Mouse (Mus musculus): ENCODE results near the gene Slc44a4.
A peak's percentile ranks its signal among the peaks of the same experiment; 100 is the strongest.
"Not testable (repeated sequence)": the region's sequence is repeated elsewhere in the genome, so short reads cannot be mapped to it uniquely, and the experiment has no call there.

The Slc44a4 gene

DNA sequence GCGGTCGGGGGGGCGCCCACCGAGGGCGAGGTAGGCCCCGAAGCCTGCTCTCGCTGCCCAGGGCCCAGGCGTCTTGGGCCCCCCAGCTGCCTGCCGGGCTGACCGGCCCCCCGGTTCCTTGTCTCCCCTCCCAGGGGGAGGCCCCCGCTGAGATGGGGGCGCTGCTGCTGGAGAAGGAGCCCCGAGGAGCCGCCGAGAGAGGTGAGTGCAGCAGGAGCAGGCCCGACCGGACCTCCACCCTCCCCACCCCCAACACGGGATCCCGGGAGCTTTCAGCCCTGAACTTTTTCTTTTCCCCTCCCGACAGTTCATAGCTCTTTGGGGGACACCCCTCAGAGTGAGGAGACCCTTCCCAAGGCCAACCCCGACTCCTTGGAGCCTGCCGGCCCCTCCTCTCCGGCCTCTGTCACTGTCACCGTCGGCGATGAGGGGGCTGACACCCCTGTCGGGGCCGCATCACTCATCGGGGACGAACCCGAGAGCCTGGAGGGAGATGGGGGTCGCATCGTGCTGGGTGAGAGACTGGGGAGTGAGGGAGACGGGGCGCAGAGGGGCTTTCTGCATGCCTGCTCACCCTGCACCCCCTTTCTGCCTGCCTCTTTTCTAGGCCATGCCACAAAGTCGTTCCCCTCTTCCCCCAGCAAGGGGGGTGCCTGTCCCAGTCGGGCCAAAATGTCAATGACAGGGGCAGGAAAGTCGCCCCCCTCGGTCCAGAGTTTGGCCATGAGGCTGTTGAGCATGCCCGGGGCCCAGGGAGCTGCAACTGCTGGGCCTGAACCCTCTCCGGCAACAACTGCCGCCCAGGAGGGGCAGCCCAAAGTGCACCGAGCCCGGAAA, 15.0 kb upstream of the Slc44a4 start:
- peak; percentile 41 to 55 for DNase-seq

DNA sequence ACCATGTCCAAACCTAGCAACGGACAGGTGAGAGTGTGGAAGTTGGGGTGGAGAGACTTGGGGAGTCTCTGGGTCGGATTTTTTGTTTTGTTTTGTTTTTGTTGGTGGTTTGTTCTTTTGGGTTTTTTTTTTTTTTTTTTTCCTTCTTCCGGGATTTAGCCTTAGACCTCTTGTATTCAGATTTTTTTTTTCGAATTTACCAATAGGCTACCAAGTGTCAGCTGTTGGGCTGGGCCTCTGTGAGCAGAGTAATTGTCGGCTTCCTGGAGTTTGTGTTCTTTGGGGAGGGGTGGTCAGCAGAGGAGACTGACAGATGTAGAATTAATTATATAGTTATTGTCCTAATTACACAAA, 14.4 kb upstream of the Slc44a4 start:
- no peak for DNase-seq

DNA sequence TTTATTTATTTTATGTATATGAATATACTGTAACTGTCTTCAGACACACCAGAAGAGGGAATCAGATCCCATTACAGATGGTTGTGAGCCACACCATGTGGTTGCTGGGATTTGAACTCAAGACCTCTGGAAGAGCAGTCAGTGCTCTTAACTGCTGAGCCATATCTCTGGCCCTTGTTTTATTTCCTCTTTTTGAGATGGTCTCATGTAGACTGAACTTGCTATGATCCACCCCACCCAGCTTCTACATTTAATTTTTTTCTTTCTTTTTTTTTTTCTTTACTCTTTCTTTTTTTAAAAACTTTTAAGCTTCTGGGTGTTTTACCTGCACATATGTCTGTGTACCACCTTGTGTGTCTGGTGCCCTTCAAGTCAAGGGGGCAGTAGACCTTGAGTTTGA, 13.4 kb upstream of the Slc44a4 start:
- not testable (repeated sequence) for DNase-seq

DNA sequence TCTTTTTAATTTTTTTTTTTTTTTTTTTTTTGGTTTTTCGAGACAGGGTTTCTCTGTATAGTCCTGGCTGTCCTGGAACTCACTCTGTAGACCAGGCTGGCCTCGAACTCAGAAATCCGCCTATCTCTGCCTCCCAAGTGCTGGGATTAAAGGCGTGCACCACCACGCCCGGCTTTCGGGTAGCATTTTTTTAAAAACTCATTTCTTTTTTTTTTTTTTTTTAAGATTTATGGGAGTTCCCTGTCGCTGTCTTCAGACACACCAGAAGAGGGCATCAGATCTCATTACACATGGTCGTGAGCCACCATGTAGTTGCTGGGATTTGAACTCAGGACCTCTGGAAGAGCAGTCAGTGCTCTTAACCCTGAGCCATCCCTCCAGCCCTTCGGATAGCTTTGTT, 12.3 kb upstream of the Slc44a4 start:
- not testable (repeated sequence) for DNase-seq

DNA sequence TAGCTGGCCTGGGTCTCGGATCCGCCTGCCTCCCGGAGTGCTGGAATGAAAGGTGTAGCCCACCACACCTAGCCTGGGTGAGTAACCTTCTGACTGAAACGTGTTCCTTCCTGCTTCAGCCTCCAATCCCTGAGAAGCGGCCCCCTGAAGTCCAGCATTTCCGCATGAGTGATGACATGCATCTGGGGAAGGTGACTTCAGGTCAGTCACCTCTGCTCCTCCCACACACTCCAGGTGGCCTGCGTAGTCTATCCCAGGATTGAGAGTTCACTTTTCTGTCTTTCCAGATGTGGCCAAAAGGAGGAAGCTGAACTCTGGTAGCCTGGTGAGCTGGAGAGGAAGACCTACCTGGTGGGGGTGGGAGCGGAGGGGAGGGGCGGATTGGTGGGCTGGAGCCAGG, 11.4 kb upstream of the Slc44a4 start:
- DNase-seq: no peak

DNA sequence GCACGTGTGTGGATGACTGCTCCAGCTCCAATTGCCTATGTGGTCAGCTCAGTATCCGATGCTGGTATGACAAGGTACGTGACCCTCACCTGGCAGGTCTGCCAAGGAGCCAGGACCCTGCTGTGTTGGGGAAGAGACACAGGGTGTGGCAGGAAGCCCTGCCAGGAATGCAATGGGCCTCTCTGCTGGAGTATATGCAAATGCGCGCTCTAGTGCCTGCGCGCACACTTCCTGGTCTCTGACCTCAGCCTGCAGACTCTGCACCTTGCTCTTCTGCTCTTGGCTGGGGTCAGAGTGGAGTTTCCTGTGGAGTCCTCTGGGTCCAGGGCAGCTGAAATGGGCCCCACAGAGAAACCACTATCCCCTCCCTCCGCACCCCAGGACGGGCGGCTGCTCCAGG, 3.3 kb upstream of the Slc44a4 start:
- no peak for DNase-seq

DNA sequence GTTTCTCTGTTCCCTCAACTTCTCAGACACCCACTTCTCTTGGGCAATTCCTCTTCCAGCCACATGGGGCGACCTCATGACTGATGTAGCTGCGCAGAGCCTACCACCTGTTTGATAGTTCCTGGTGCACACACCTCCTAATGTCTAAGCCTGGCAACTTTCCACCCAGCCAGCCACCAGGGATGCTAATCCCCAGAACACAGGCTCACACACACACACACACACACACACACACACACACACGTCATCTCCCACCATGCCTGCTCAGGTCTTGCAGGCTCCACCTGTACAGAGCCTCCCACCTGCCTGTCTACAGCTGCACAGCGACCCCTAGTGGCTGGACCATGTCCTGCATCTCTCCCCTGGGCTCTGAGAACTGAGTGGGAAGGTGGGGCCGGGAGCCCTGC, 2.3 kb upstream of the Slc44a4 start:
- DNase-seq: peak; percentile 72 to 89

DNA sequence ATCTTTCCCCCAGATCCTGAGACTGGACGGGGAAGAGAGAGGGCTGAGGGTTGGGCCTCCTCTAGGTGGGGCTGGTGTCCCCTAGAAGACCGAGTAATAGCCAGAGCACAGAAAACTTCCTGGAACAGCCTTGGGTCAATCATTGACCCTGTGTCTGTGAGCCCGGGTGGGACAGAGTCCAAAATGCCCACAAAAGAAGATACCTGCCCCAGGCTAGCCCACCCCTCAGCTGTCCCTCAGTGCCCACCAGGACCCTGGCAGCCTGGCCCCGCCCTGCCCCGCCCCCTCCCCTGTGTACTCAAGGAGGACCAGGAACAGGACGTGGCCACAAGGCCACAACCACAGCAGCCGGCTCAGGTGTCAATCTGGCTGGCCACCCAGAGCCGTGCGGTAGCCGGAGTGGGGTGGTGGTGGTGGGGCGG, 1.2 kb downstream of the Slc44a4 start:
- DNase-seq: no peak

DNA sequence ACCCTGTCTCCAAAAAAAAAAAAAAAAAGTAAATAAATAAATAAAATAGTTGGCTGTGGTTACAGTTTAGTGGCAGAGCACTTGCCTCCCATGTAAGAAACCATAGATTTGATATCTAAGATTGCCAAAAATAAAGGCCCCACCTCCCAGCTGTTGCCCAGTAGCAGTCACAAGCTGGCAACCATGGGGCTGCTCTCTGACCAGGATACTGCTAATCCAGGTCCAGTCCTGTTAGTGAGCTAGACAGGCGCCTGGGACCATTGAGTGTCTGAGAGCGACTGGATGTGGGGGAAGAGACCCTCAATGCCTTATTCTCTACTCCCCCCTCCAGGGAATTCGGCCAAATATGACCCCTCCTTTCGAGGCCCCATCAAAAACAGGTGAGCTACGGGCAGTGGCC, 2.0 kb downstream of the Slc44a4 start:
- no peak for DNase-seq

DNA sequence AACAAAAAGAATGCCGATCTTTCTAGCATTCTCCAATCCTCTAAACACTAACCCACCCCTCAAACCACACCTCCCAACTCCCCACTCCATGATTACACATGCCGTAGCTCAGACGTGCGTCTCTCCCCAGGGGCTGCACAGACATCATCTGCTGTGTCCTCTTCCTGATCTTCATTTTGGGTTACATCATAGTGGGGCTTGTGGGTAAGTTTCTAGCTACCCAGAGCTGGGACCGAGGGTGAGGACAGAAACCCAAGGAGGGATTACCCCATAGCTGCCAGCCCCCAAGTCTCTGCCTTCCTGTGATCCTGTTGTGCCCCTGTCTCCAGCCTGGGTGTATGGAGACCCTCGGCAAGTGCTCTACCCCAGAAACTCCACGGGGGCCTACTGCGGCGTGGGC, 2.9 kb downstream of the Slc44a4 start:
- DNase-seq: no peak

DNA sequence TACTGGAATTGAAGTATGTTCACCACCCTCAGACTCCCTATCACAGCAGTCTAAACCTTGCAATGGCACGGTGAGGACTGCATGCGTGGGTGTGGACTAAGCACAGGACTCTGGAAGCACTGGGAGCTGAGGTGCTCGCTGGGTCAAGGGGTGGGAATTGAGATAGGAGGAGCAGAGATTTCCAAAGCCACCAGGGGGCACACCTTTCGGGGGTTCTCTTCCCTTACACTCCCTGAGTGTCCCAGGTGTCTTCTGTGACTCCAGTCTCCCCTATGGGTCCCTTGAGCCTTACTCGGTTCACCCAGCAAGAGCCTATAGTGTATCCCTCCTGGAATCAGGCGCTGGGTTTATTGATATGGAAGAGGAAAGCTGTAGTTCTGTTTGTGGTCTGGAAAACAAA, 8.7 kb downstream of the Slc44a4 start:
- no peak for DNase-seq

DNA sequence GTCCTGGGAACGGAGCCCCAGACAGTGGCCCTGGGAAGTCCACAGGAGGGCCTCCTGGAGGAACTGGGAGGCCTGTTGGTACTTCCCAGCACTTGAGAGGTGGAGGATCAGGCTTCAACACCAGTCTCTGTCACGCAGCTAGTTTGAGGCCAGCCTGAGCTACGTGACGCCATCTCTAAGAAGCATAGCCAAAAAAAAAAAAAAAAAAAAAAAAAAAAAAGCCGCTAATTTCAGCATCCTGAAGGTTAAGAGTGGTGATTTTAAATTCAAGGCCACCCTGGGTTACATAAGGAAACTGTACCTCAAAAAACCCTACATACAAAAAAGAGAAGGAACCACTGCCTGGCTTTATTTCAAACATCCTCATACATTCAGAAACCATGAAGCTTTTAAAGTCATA, 10.0 kb downstream of the Slc44a4 start:
- DNase-seq: no peak

DNA sequence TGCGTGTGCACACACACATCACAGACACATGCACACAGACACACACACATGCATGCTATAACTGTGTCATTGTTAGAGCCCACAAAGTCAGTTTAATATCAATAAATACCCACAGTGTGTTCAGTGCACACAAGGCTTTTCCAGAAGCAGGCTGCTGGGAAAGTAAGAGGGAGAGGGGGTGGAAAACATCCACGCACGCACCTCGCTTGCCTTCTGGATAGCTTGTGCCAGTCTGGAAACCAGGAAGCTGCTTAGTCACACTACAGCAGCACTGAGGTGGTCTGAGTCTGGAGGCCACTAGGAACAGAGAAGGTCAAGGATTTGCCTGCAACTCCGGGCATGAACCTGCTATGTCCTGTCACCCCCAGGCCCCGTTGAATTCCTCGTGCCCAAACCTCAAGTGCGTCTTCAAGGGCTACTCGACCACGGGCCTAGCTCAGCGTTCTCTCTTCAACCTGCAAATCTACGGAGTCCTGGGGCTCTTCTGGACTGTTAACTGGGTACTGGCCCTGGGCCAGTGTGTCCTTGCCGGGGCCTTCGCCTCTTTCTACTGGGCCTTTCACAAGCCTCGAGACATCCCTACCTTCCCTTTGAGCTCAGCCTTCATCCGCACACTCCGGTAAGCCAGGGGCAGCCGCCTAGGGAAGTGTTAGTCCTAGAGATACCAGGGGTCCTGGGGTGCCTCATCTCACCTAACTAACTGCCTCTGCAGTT, 13.2 kb downstream of the Slc44a4 start:
- DNase-seq: no peak

DNA sequence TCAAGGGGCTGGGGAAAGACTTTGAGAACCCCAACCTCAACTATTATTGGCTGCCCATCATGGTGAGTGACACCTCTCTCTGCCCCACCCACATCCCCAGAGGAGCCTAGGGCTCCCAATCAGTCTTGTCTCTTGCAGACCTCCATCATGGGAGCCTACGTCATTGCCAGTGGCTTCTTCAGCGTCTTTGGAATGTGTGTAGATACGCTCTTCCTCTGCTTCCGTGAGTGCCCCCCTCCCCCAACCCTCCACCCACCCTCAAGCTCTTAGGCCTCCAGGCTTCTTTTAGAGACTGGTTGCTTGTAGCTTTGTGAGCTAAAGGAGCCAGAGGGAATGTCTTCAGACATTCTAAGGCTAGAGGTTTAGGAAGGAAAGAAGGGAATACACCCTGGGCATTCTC, 14.6 kb downstream of the Slc44a4 start:
- no peak for DNase-seq

DNA sequence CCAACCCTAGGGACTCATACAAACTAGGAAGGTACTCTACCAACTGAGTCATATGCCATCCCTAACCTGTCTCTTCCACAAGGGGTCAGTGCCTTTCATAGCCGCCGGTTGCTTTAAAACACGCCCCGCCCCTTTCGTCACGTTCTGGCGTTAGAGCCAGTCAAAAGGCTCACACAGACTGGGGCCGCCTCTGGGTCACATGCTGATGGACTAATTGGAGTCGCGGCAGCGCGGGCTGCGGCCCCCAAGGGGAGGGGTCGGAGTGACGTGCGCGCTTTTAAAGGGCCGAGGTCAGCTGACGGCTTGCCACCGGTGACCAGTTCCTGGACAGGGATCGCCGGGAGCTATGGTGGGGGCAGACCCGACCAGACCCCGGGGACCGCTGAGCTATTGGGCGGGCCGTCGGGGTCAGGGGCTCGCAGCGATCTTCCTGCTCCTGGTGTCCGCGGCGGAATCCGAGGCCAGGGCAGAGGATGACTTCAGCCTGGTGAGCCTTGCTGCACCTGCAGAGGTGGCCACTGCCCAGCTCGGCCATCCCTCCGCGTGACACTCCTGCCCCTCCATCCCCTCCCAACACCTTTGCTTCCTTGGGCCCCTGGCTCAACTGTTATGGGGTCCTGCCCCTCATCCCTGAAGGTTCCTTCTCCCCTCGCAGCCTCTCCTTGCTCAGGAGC, 16.9 kb downstream of the Slc44a4 start, which contains the start of gene Neu1:
Gene Neu1, plus strand, starts transcription at position 193 of the 674 bp plus-strand sequence.
- DNase-seq: peak; percentile 95 to 96

DNA sequence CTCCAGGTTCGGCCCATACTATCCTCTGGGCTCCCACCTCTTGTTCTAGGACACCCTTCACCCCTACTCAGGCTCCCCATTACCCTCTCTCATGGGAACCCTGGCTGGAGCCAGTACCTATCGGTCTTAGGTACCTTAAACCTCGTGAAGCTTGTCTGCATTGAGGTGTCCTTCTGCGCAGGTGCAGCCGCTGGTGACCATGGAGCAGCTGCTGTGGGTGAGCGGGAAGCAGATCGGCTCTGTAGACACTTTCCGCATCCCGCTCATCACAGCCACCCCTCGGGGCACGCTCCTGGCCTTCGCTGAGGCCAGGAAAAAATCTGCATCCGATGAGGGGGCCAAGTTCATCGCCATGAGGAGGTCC, 17.5 kb downstream of the Slc44a4 start:
- peak; percentile 36 to 50 for DNase-seq

DNA sequence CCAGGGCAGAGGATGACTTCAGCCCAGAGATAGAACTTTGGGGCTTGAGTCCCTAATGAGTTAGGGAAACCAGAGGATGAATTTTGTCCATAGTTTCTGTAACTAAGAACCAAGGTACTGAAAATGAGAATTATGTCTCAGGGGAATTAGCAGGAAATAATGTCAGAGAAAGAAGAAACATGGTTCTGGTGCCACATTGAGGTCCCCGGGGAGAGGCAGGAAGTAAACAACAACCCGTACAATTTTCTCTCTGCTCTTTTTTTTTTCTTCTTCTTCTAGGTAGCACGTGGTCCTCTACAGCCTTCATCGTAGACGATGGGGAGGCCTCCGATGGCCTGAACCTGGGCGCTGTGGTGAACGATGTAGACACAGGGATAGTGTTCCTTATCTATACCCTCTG, 18.0 kb downstream of the Slc44a4 start:
- DNase-seq: peak in 1 of 2 experiments; percentile 14

DNA sequence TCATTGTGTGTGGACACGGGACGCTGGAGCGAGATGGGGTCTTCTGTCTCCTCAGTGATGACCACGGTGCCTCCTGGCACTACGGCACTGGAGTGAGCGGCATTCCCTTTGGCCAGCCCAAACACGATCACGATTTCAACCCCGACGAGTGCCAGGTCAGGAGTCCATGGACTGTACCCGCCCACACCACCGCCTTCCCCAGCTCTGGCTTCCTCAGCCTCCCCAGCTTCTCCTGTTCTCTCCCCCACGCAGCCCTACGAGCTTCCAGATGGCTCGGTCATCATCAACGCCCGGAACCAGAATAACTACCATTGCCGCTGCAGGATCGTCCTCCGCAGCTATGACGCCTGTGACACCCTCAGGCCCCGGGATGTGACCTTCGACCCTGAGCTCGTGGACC, 19.8 kb downstream of the Slc44a4 start:
- no peak for DNase-seq

DNA sequence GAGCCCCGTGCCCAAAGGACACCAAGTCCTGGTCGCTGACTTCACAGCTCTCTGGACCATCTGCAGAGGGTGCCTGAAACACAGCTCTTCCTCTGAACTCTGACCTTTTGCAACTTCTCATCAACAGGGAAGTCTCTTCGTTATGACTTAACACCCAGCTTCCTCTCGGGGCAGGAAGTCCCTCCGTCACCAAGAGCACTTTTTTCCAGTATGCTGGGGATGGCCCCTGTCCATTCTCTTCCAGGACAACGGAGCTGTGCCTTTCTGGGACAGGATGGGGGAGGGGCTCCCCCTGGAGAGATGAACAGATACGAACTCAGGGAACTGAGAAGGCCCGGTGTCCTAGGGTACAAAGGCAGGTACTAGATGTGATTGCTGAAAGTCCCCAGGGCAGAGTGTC, 20.6 kb downstream of the Slc44a4 start:
- DNase-seq: no peak

DNA sequence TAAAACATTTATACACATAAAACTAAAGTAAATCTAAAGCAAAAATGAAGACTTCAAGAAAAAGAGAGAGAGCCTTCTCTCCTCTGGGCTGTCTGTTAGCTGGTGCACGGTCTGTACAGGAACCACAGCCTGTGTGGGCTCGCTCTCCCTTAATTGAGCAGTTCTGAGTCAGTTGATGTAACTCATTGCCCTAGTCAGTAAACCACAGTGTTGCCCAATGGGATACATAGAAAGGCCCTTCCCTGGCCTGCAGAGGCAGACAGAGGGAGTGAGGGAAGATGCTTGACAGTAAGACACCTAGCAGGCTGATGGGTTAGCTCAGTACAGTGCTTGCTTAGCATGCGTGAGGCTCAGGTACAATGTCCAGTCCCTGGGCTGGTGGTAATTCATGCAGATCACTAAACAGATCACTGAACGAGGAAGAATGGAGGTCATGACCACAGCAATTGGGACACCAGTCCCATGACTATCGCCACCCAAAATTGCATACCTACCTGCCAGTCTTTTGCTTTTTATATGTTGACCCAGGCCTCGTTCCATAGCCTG, 23.8 kb downstream of the Slc44a4 start:
- DNase-seq: no peak

DNA sequence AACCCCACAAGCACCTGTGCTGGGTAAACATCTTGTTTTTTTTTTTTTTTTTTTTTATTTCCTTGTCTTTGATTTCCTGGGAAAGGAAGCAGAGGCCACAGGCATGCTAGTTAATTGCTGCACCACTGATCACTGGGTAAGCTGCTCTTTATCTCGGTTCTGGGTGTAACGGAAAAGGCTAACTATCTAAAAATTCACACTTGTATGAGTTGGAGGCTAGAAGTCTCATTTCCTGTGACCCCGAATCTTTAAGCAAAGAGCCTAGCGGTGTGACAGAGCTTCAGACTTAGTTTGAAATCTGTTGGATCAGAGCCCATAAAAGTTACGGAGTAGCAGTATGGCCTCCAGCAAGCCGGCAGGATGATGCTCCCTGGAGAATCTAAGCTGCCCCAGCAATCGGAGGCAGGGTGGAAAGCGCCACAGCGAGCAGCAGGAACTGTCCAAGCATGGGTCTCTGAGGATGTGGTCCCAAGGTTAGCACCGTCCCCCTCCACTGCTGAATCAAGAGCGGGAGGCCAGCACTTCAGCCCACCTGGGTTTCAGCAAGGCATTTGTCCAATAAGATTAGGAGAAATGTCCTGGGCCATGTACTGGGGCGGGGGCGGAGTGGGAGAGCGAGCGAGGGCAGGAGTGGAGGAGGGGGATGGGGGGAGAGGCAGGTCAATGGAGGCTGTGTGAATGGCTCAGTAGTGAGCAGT, 27.2 kb downstream of the Slc44a4 start:
- no peak for DNase-seq

DNA sequence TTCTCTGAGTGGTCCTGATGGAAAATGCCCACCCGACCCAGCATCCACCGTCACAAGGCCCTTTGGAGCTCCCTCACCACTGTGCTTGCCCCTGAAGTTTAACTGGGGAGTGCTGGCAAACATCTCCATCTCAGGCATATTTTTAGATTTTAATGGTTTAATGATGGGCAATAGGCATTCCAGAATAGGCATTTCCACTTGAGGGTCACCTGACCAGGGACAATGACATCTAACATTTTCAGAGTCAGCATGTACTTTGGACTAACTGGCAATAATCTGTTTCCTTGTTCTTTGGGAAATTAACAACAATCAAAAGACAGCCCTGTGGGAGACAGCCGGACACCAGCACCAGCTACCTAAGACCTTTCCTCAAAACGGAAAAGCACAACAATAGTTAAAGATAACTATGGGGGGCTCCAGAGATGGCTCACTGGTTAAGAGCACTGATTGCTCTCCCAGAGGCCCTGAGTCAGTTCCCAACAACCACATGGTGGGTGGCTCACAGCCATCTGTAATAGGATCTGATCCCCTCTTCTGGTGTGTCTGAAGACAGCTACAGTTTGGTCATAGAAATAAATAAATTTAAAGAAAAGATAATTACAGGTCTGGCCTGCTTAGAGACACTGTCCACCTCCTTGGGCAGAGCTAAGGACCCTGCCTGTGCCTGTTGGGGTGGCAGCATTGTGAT, 29.0 kb downstream of the Slc44a4 start:
- DNase-seq: no peak
